Mouse (Mus musculus) spleen, postnatal 10 days (tissue): Measurements from ENCODE around the gene Blm.

ENCODE experiments used
- DNase-seq, 2 experiments: peaks; one replicate each; pipeline ENCODE4 v3.0.0; 2021 to 2022; ENCODE audit warnings: low spot score in 2 of 2

The Blm gene

DNA sequence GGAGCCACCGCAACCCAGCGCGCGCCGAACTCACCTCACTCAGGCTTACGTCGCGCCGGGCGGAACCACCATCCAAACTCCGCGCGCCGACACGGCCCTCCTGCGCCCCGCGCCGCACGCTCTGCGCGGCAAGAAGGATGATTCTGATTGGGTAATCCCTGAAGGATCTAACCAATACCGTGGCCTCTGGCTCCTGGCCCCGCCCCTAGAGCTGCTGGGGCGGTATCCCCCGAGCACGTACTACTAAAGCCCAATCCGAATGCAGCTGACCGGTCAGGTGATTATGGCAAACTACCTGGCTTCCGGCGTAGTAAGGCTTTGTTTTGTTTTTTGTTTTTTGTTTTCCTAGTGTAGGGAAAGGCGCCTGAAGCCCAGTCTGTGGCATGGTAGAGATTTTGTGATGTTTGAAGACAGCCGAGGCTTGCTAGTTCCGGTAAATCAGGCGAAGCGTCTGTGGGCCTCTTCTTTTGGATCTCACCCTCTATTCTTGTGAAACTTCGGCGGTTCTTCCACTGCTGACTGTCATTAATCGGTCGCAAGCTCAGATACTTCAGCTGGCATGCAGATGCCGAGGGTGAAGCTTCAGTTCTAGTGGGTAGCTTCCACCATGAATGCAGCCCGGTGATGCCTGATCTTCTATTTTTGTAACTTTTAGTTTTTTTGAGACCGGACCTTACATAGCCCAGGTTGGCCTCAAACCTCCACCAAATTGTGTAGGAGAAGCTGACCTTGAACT, at the start of gene Blm:
Gene Blm (minus strand): TSS at position 111 of the 736 bp plus-strand sequence.
- peak; percentile 96 to 98 for DNase-seq

DNA sequence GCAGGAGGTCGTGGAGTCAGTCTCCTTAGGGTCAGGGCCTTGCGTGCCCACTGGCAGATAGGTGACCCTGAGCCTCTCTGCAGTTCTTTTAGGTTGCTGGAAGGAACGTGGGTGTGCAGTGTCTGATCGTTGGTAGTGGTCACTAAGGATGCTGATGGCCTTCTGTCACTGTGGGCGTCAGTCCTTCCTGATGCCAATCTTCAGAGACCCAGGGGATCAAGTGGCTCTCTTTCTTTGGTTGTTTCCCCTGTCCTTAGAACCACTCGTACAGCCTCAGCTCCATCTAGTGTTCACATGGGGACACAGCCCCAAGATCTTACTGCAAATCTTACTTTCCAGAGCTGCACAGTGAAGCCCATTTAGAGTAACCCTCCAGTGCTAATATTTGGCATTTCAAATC, 49.1 kb upstream of the Blm start:
- peak; percentile 22 to 54 for DNase-seq

DNA sequence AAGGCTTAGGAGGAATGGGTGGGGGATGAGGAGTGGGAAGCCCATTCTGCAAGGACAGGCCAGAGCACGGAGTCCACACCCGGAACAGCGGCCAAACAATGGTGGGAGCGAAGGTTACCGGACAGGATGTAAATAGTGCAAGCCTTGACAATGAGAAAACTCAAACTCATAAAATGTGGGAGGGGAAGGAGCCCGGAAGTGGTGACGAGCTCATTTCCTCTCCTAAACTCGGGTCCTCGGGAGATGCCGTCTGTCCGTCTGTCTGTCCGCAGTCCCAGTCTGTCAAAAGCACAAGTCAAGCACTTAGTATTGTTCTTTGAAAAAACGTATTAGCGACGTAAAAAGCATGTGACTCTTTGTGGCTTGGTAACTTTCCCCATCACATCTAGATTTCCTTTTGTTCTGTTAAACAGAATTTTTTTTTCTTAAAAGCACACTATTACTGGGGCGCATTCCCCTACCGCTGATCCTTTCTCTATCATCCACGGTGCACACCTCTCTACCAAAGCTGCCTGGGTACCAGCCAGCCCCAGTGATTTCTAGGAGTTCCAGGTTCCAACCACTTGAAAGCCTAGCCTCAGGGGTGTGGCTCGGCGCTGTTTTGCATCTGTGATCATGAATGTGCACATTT, 48.0 kb upstream of the Blm start:
- DNase-seq: peak in 1 of 2 experiments; percentile 46

DNA sequence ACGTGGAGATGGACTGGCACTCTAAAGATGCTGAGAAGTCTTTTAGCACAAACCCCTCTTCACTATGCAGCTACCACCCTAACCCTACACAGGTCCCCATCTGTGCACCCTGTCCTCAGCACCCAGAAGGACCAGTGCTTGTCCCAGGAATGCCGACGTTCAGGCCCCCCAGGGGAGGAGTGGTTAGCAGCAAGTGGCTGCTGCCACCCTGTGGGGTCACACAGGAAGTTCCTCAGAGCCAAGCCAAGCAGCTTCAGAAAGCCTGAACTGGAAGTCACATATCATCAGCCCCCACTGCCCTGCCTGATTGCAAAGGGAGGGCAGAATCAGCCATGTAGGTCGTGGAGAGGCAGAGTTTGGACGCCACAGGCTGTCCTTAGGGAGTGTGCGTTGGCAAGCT, 45.4 kb upstream of the Blm start:
- DNase-seq: peak; percentile 30 to 50

DNA sequence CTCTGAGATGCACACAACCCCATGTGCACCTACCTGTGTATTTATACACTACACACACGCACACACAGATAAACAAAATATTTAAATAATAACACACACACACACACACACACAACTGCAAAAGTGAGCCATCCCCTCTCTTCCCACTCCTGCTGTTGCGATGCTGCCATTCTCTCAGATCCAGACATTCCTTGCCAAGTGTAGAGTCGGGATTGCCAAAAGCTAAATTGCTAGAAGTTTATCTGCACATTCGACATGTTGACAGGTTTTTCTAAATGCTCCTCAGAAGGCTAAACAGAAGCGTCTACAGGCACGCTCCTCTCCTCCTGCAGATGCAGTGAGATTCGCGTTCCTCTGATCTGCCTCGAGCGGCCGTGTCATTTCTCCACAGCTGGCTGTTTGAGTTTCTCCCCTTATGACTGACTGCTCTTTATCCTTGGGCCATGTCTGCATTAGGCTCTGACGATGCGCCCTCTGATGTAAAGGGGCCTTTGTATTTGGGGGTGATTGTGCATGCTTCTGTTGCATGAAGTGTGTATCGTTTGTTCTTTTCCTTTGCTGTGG, 42.6 kb upstream of the Blm start:
- no peak for DNase-seq

DNA sequence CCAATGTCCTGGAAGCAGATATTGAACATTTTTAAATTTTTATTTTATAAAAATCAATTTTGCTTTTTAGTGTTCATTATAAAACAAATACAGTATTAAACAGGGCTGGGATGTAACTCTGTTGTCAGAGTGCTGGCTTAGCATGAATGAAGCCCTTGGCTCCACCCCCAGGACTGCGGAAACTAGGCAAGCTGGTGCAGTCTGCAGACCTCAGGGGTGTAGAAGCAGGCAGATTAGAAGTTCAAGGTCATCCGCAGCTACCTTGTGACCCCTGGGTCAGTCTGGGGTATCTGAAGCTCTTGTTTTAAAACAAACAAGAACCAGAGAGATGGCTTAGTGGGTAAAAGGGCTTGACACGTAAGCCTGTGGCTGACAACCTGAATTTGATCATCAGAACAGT, 41.7 kb upstream of the Blm start:
- DNase-seq: peak in 1 of 2 experiments; percentile 41

DNA sequence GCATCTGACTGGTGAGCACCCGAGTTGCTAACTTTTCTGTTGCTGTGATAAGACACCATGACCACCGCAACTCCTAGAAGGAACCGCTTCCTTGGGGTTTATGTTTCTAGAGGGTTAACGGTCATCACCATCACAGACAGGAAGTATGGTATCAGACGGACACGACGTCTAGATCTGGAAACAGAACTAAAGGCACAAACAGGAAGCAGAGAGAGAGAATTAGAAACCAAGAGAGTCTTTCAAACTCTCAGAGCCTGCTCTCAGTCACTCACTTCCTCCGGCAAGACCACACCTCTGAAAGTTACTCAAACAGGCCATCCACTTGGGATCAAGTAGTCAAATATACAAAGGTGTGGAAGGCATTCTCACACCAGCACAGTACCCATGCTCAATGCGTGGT, 40.8 kb upstream of the Blm start:
- DNase-seq: no peak

DNA sequence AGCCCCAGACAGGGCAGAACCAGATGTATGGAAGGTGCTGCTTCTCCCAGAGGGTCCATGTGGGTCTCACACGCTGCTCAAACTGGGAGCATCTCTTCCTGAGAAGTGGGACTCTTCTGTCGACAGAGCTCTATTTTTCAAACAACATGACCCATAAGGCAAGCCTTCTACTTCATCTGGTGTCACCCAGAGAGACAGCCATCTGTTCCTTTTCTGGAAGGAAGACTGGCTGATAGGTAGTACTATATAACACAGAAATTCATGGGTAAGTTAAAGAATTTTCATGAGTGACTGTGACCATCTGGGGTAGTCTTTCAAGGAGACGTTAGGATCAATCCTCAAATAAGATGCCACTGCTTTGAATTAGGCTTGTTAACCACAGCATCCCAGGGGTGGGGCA, 38.2 kb upstream of the Blm start:
- DNase-seq: no peak

DNA sequence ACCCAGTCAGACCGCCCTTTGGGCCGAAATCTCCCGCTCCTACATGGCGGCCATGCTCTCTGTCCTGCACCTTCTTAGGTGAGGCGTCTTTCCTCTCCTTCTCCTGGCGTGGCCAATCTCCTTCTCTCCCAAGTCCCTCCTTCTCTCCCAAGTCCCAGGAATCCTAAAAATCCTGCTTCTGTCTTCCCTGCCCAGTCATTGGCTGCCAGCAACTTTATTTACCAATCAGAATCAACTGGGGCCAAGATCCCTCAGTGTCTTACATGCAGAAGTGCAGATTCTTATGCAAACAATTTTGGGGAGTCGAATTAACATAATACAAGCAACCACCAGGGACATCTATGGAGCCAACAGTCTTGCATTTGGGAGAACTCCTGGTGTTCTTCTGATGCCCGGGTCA, 33.1 kb upstream of the Blm start:
- no peak for DNase-seq

DNA sequence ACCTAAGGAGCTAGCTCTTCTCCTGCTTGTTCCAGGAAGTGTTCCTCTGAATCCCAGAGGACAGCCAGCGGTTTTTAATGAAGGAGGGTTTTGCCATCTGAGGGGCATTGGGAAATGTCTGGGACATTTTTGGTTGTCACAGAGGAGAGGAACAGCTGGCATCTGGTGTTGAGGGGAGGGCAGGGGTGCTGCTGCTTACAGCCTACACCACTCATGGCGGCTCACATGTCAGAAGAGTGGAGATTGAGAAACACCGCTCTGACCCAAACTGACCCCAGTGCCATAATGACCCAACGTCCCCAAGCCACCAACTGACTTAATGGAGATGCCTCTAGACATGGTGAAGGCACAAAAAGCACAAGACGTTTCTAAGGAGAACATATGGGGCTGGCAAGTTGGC, 27.0 kb upstream of the Blm start:
- no peak for DNase-seq

DNA sequence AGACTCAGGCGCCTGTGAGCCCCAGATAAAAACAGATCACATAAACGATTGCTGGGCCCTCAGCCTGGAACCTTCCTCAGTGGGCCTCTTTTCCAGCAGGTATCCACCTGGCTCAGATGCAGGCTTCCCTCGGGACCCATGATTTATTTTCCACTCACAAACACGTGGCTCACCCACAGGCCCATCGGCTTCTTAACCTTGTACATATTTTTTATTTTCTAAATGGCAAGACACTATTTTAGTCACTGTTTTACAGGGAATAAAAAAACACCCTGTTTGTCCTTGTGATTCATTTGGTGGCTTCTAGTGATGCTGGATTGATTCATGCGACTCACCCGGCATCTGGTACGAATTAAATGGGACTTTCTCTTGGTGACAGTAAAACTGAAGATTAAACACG, 26.4 kb upstream of the Blm start:
- no peak for DNase-seq

DNA sequence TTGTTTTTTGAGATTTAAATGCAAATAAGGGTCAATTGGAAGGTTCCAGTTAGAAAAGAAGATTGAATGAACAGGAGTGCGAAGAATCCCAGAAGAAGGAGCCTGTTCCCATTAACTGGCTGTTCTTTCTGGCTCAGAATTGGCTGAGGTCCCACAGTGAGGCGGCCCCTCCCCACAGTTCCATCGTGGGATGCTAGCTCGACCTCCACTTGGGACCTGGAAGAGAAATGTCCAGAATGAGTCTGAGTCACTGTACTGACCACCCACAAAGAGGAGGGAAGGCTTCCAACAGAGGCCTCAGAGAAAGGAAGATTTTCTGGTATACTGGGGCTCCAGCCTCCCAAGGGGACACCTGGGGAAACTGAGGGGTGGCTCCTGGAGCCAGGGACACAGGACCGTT, 23.7 kb upstream of the Blm start:
- no peak for DNase-seq

DNA sequence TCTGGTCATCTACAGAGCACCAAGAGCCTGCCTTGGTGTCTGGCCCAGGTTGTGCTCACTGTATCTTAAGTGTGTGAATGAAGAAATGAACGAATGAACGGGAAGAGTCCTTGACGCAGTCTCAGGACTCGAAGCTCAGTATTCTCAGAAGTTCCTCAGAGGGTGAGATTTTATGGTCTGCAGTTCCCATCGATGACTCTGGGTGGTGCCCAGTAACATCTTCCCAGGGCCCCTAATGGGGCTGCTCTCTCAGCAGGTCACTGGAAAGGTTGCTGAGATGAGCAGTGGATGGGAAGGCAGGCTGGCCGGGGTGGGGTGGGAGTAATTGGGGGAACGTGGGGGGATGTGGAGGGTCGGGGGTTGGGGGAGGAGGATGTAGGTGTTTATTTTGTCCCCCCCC, 23.2 kb upstream of the Blm start:
- DNase-seq: peak in 1 of 2 experiments; percentile 40

DNA sequence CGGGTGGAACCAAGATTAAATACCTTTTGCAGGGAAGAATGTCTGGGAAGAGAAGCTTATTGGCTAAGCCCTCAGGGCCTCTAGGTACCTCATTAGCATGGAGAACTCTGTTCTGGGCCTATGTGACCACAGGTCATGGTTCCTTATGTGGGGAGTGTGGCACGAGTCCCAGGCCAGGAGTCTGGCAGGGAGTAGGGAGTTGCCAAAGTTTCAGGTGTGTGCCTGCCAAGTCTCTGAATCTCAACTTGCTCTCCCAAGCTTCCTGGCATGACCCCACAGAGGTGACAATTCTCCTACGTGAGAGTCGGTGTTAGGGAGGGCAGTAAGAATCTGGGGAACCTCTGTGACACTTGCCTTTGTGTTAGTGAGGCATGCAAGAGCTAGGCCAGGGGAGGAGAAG, 22.2 kb upstream of the Blm start:
- DNase-seq: no peak

DNA sequence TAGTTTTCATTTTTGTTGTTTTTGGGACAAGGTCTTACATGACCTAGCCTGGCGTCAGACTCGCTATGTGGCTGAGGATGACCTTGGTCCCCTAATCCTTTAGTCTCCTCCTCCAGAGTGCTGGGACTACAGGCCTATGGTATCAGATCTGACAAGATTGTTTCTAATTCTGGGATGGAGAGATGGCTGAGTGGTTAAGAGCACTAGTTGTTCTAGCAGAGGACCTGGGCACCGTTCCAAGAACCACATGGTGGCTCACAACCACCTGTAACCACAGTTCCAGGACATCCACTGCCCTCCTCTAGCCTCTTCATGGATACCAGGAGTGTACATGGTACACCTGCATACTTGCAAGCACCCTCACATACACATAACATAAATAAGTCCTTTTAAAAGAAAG, 21.2 kb upstream of the Blm start:
- DNase-seq: no peak

DNA sequence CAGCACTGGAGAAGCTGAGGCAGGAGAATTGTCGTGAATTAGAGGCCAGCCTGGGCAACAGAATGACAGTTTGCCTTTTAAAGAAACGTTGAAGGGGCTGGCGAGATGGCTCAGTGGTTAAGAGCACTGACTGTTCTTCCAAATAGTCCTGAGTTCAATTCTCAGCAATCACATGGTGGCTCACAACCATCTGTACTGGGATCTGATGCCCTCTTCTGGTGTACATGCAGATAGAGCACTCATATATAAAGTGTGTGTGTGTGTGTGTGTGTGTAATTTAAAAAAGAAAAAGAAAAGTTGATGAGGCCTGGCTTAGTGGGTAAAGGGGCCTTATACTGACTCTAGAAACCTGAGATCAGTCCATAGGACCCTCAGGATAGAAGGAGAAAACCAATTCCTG, 20.2 kb upstream of the Blm start:
- DNase-seq: no peak

DNA sequence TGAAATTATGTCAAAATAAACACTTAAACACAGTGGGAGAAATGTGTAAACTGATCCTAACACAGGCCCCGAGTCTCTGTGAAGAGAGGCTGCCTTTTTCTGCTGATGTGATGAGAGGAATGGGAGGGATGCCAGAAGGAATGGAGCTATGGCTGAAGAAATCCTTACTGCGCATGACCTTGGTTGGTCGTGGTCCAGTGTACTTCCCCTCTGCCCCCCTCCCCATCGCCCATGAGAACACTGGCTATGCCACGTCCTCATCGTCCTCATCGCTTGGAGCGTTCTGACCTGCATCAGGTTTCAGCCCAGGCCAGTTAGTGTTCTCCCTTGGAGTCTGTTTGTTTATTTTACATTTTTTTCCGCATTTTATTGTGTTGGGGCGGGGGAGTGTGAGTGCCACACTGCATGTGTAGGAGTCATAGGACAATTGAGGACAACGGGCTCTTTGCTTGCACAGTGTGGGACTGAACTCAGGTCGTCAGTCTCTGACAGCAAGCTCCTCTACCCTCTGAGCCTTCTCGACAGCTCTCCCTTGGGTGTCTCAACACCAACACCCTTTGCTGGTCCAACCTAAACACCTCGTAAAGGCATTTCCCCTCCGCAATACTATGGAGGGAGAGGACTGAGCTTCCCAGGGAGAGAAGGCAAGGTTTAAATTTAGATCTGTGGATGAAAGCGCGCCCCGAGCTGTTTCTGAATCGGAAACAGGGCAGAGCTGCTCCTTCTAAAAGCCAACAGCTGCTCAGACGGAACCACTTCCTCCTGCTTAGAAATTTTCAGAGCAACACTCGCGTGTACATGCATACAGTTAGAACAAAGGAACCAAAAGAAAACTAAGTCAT, 19.5 kb upstream of the Blm start:
- DNase-seq: peak in 1 of 2 experiments; percentile 42

DNA sequence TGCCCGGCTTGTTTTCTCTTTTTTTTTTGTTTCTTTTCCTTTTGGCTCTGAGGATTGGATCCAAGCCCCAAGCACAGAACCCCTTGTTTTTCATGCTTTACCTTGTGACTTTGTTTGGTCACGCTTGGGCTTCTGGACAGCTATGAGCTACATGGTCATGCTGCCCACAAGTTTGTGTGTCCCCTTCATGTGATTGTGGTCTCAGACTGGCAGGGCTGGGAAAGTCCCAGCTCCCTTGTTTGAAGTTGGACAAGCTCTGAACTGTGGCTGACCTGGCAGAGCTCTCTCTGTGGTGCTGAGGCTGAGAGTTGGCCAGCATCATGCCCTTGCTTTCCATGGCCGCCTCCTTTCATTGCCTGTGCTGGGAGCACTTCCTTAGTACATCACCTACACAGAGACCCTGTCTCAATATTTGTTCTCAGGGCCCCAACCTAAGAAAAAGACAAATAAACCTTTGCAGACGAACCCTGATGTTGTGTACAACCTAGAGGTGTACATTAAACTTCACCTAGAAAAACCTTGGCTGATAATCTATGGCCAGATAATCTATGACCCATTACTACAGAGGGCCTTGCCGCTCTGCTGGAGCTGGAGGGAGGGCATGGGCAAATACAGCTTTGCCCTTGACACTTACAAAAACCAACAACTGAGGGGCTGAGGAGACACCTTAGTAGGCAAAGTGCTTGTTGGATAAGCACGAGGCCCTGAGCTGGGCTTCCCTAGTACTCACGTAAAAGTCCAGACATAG, 13.8 kb upstream of the Blm start:
- no peak for DNase-seq

DNA sequence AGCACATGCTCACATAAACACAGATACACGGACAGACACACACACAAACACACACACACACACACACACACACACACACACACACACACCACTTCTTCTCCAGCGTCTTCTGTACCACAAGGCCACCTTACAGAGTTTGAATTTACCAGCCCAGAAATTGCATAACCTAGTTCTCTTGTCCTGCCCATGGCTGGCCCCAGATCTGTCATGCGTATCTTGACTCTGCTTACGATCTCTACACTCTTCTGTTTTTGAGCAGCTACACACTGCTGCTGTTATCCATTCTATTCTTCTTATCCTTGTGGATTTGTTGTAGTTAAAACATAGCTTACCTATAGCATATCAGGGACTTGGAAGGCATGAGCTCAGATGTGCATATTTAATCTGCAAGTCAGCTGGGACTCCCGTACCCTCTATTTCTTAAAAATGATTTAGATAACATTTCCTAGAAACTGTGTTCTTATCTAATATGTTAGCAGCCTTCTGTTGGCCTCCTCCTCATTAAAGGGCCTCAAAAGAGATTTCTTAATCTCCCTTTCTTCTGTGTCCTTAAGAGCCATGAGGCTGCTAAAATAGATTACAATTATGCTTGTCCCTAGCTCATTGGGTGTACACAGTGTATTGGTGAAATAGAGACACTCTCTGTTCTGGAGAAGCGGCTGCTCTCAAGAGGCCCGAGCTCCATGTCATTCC, 7.4 kb upstream of the Blm start:
- no peak for DNase-seq

DNA sequence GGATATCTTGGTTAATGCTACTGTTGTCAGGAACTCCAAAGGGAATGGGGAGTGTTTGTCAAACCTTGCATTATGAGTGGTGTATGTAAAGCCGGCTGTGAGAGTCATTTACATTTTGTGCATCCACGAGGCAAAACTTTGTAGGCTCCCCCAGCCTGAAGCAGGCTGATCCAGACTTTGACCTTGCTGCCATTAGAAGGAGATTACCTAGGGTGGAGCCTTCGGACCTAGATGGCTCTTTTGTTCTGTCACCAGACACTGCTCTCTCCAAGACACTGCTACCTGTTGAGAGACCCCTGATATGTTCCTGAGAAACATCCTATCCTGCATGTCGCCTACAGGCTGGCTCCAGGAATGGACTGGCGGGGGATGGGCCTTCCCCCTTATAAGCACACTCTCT, 4.7 kb upstream of the Blm start:
- no peak for DNase-seq
